Mouse (Mus musculus): ENCODE results near the gene Lzic. TPM values are rescaled to one million over a fixed set of nuclear protein-coding genes. Genes with fewer than 3 reads are reported as not detected.
"Not testable (repeated sequence)": the region's sequence is repeated elsewhere in the genome, so short reads cannot be mapped to it uniquely, and the experiment has no call there.

Gene Lzic
- polyA plus RNA-seq, 1 experiment from 2014 or later = 58.5 TPM

DNA sequence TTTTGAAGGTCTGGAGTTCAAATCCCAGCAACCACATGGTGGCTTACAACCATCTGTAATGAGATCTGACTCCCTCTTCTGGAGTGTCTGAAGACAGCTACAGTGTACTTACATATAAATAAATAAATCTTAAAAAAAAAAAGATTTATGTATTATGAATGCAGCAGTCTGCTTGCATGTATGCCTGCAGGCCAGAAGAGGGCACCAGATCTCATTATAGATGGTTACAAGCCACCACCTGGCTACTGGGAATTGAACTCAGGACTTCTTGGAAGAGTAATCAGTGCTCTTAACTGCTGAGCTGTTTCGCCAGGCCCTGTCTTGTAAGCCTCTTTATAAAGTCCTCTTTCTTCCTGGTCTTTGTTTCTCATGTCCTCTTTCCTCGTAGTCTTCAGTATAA, 24.6 kb upstream of the Lzic start:
- not testable (repeated sequence) for H3K4me1 ChIP-seq (ENCODE audit: control insufficient read depth, insufficient read depth, low read length); ATAC-seq (replicated peaks; ENCODE audit: insufficient number of reproducible peaks, low FRiP score, low TSS enrichment, low read depth); H3K36me3 ChIP-seq (replicated peaks; ENCODE audit: control insufficient read depth, insufficient read depth, low read depth, low read length); H3K9me3 ChIP-seq (replicated peaks; ENCODE audit: control insufficient read depth, low read length); H3K4me2 ChIP-seq (ENCODE audit: low read depth, low read length); DNase-seq (ENCODE audit: low spot score); H3K27ac ChIP-seq (replicated peaks; ENCODE audit: low read depth, low read length); H3K27me3 ChIP-seq (ENCODE audit: control insufficient read depth, insufficient read depth, low read length); H3K4me3 ChIP-seq (ENCODE audit: low read depth, low read length); H3K9ac ChIP-seq (replicated peaks; ENCODE audit: low read length)
- 94% methylated on average over 2 of the region's 2 CpGs for WGBS

DNA sequence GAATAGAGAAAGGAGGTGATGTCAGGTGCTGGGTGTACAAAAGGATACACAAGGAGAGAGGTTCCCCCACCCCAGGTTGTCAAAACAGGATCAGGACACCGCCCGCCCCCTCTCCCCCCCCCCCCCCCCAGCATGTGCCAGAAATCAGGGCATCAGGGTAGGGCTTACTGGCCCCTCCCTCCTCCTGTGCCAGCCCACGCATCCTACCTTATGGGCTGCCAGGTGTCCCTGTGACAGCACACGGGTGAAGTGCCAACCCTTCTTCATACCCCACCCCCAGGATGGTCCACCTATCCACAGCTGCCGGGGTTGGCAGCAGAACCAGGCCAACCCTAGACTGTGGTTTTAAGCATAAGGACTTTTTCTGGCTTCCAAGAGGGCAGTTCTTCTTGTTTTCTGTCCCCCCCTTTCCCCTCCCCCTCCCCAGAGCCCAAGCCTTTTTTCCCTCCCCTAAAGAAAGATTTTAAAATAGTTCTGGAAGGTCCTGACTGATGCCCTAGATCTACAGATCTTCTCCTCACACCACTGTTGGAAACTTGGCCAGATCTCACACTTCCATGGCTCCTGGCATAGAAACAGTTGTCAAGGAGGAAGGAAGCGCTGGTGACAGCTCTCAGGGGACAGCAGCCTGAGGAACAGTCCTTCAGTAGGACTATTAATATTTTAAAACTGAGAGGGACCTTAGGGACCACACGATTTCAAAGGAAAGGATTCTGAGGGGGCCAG, 23.3 kb upstream of the Lzic start:
- no peak overlapping the region; the same call in 1 of the 2 replicates for H3K27ac ChIP-seq (replicated peaks; ENCODE audit: low read depth, low read length)
- H3K4me3 ChIP-seq (ENCODE audit: low read depth, low read length) = no peak overlapping the region
- no peaks in the 10 kb centered on the region for H3K4me1 ChIP-seq (ENCODE audit: control insufficient read depth, insufficient read depth, low read length)
- H3K36me3 ChIP-seq (replicated peaks; ENCODE audit: control insufficient read depth, insufficient read depth, low read depth, low read length) = no peaks in the 10 kb centered on the region
- no peaks in the 10 kb centered on the region for H3K27me3 ChIP-seq (ENCODE audit: control insufficient read depth, insufficient read depth, low read length)
- no peak for ATAC-seq (replicated peaks; ENCODE audit: insufficient number of reproducible peaks, low FRiP score, low TSS enrichment, low read depth)
- no peak overlapping the region for H3K4me2 ChIP-seq (ENCODE audit: low read depth, low read length)
- no peak for DNase-seq (ENCODE audit: low spot score)
- no peak overlapping the region for H3K9ac ChIP-seq (replicated peaks; ENCODE audit: low read length)
- no peaks in the 10 kb centered on the region for H3K9me3 ChIP-seq (replicated peaks; ENCODE audit: control insufficient read depth, low read length)
- 75% methylated on average over 5 of the region's 7 CpGs for WGBS

DNA sequence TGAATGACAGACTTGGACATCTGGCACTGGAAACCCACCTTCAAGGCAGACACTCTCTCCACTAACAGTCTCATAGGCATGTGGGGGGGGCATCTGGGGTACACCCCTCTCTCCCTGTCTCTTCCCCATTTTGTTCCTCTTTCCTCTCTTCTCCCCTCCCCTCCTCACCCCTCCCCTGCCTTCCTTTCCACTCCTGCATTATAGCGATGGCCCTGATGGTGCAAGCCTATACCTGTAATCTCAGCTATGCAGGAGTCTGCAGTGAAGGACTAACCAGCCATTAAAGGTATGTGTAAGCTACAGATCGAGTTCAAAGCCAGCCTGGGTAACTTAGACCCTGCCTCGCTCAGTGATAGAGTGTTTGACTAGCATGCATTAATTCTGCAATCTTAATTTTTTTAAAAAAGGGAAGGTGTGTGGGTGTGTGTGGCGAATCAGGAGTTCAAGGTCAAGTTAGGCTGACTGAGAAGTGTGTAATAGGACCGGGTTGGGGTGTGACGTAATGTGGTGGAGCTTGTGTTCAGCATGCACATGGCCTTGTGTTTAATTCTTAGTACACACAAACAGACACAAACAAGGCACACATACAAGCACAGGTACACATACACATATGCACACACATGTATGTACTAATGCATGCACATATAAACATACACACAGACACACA, 22.6 kb upstream of the Lzic start:
- no peaks in the 10 kb centered on the region for H3K27me3 ChIP-seq (ENCODE audit: control insufficient read depth, insufficient read depth, low read length)
- DNase-seq (ENCODE audit: low spot score) = no peak
- H3K27ac ChIP-seq (replicated peaks; ENCODE audit: low read depth, low read length) = no peak overlapping the region
- no peaks in the 10 kb centered on the region for H3K4me1 ChIP-seq (ENCODE audit: control insufficient read depth, insufficient read depth, low read length)
- no peak overlapping the region for H3K9ac ChIP-seq (replicated peaks; ENCODE audit: low read length)
- ATAC-seq (replicated peaks; ENCODE audit: insufficient number of reproducible peaks, low FRiP score, low TSS enrichment, low read depth) = no peak
- 79% methylated on average over 6 of the region's 6 CpGs for WGBS
- no peak overlapping the region for H3K4me3 ChIP-seq (ENCODE audit: low read depth, low read length)
- H3K9me3 ChIP-seq (replicated peaks; ENCODE audit: control insufficient read depth, low read length) = no peaks in the 10 kb centered on the region
- H3K4me2 ChIP-seq (ENCODE audit: low read depth, low read length) = no peak overlapping the region
- H3K36me3 ChIP-seq (replicated peaks; ENCODE audit: control insufficient read depth, insufficient read depth, low read depth, low read length) = no peaks in the 10 kb centered on the region

DNA sequence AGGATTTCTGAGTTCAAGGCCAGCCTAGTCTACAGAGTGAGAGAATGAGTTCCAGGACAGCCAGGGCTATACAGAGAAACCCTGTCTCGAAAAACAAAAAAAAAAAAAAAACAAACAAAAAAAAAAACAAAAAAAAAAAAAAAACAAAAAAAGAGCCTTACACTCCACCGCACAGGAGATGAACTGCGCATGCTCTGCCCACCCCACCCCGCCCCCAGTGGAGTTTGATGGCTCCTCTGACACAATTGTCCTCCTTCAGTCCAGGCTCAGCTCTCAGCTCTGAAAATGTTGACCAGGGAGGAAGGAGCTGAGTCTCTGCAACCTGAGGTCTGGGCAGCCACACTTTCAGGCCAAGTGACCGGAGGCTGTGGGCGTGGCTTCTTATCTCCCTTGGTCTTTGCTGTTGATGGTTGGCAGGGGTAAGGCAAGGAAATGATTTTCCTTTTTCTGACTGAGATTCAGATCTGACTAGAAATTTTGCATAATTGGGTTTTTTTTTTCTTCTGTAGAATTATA, 21.5 kb upstream of the Lzic start:
- no peak overlapping the region for H3K4me3 ChIP-seq (ENCODE audit: low read depth, low read length)
- no peak overlapping the region for H3K9ac ChIP-seq (replicated peaks; ENCODE audit: low read length)
- H3K9me3 ChIP-seq (replicated peaks; ENCODE audit: control insufficient read depth, low read length) = no peaks in the 10 kb centered on the region
- no peaks in the 10 kb centered on the region for H3K4me1 ChIP-seq (ENCODE audit: control insufficient read depth, insufficient read depth, low read length)
- no peak overlapping the region for H3K4me2 ChIP-seq (ENCODE audit: low read depth, low read length)
- H3K36me3 ChIP-seq (replicated peaks; ENCODE audit: control insufficient read depth, insufficient read depth, low read depth, low read length) = no peaks in the 10 kb centered on the region
- WGBS = 63% methylated on average over 6 of the region's 6 CpGs
- ATAC-seq (replicated peaks; ENCODE audit: insufficient number of reproducible peaks, low FRiP score, low TSS enrichment, low read depth) (no peak), DNase-seq (ENCODE audit: low spot score) (no peak)
- no peak overlapping the region for H3K27ac ChIP-seq (replicated peaks; ENCODE audit: low read depth, low read length)
- no peaks in the 10 kb centered on the region for H3K27me3 ChIP-seq (ENCODE audit: control insufficient read depth, insufficient read depth, low read length)

DNA sequence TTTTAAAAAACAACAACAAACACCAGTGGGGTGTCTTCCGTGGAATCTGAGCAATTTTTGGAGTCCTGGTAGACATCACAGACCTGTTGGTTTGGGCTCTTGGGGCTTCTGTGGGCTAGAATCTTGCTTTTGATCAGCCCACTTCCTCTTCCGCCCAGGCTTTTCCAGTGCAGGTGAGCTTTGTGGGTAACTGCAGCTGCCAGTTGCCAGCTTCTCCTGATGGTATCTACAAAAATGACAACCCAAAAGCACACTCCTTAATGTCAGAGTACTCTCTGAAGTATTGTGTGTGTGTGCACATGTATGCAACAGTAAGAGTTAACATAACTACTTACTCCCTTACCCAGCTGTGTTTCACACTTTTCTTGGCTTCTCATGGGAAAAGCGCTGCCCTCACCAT, 15.5 kb upstream of the Lzic start:
- DNase-seq (ENCODE audit: low spot score) = no peak
- no peak overlapping the region for H3K9ac ChIP-seq (replicated peaks; ENCODE audit: low read length)
- no peaks in the 10 kb centered on the region for H3K4me1 ChIP-seq (ENCODE audit: control insufficient read depth, insufficient read depth, low read length)
- H3K27ac ChIP-seq (replicated peaks; ENCODE audit: low read depth, low read length) = no peak overlapping the region
- H3K36me3 ChIP-seq (replicated peaks; ENCODE audit: control insufficient read depth, insufficient read depth, low read depth, low read length) = no peaks in the 10 kb centered on the region
- H3K27me3 ChIP-seq (ENCODE audit: control insufficient read depth, insufficient read depth, low read length) = no peaks in the 10 kb centered on the region
- 93% methylated on average over 3 of the region's 3 CpGs for WGBS
- H3K4me2 ChIP-seq (ENCODE audit: low read depth, low read length) = no peak overlapping the region
- no peaks in the 10 kb centered on the region for H3K9me3 ChIP-seq (replicated peaks; ENCODE audit: control insufficient read depth, low read length)
- H3K4me3 ChIP-seq (ENCODE audit: low read depth, low read length) = no peak overlapping the region
- no peak for ATAC-seq (replicated peaks; ENCODE audit: insufficient number of reproducible peaks, low FRiP score, low TSS enrichment, low read depth)

DNA sequence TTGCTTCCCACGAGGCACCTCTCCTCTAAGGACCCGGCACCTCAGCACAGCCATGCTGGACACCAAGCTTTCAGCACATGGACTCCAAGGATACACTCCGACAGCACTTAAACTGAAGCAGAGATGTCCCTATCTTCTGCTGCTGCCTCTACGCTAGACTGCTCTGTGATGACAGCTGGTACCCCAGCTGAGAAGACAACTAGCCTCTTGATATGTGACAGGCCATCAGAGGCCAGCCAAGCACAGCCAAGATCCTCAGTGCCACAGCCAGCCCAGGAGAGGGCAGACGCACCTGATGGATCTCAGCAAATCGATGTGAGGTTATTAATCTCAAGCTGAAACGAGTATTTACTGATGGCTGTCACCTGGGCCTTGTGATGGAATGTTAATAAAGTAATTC, 9.9 kb upstream of the Lzic start:
- DNase-seq (ENCODE audit: low spot score) (no peak), ATAC-seq (replicated peaks; ENCODE audit: insufficient number of reproducible peaks, low FRiP score, low TSS enrichment, low read depth) (no peak)
- Histone ChIP-seq H3K27me3 (ENCODE audit: control insufficient read depth, insufficient read depth, low read length) (no peaks in the 10 kb centered on the region), H3K36me3 (replicated peaks; ENCODE audit: control insufficient read depth, insufficient read depth, low read depth, low read length) (no peaks in the 10 kb centered on the region), H3K9ac (replicated peaks; ENCODE audit: low read length) (no peak overlapping the region), H3K4me1 (ENCODE audit: control insufficient read depth, insufficient read depth, low read length) (no peaks in the 10 kb centered on the region), H3K4me3 (ENCODE audit: low read depth, low read length) (no peak overlapping the region), H3K27ac (replicated peaks; ENCODE audit: low read depth, low read length) (no peak overlapping the region), H3K9me3 (replicated peaks; ENCODE audit: control insufficient read depth, low read length) (no peaks in the 10 kb centered on the region), H3K4me2 (ENCODE audit: low read depth, low read length) (no peak overlapping the region)
- 79% methylated on average over 7 of the region's 7 CpGs for WGBS

DNA sequence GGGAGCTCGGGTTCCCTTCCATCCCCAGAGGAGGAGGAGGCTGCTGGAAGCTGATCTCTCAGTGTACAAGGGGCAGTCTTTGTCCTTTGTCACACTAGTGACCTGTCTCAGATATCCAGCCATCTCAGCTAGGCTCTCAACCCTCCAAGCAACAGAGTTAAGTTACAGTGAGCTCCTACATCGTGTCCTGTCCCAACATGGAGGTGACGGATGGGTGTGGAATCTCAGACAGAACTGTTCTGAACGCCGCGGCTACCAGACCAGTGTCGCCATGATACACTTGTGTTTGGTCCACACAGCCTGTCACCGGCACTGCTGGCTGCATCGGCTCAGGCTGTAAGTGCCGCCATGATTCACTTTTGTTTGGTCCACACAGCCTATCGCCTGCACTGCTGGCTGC, 8.0 kb upstream of the Lzic start, which contains the start of gene Tmem274:
TSS of gene Tmem274 (plus strand) at position 301 of the 400 bp plus-strand sequence.
- WGBS = 76% methylated on average over 11 of the region's 11 CpGs
- Histone ChIP-seq H3K4me1 (ENCODE audit: control insufficient read depth, insufficient read depth, low read length) (no peaks in the 10 kb centered on the region), H3K27ac (replicated peaks; ENCODE audit: low read depth, low read length) (no peak within 1 kb of the TSS), H3K9ac (replicated peaks; ENCODE audit: low read length) (no peak within 1 kb of the TSS), H3K27me3 (ENCODE audit: control insufficient read depth, insufficient read depth, low read length) (no peaks in the 10 kb centered on the region), H3K36me3 (replicated peaks; ENCODE audit: control insufficient read depth, insufficient read depth, low read depth, low read length) (no peaks in the 10 kb centered on the region), H3K9me3 (replicated peaks; ENCODE audit: control insufficient read depth, low read length) (no peaks in the 10 kb centered on the region), H3K4me2 (ENCODE audit: low read depth, low read length) (no peak within 1 kb of the TSS), H3K4me3 (ENCODE audit: low read depth, low read length) (no peak within 1 kb of the TSS)
- ATAC-seq (replicated peaks; ENCODE audit: insufficient number of reproducible peaks, low FRiP score, low TSS enrichment, low read depth) (no peak), DNase-seq (ENCODE audit: low spot score) (no peak)

DNA sequence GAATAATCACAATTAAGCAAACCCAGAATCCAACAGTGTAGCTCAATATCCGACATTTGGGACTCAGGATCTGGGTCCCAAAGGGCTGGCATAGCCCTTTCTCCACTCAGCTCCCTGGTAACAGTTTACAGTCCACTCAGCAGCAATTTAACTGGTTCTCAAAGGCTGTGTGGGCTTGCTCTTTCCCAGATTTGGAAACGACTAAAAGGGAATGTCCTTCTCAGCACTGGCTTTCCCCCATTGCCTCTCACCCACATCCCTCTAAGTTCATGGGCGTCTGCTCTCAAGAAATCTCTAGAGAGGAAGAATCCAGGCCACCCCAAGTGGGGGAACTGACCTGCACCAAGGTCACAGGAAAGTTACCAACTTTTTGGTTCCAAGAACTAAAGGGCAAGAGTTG, 463 bp upstream of the Lzic start:
- ATAC-seq (replicated peaks; ENCODE audit: insufficient number of reproducible peaks, low FRiP score, low TSS enrichment, low read depth) = no peak
- H3K9me3 ChIP-seq (replicated peaks; ENCODE audit: control insufficient read depth, low read length) = no peaks in the 10 kb centered on the region

More for the DNA sequence above, 463 bp upstream of the Lzic start:
- no peak for DNase-seq (ENCODE audit: low spot score)
- Histone ChIP-seq H3K4me3 (ENCODE audit: low read depth, low read length) (peak overlapping the region; percentile 82), H3K4me1 (ENCODE audit: control insufficient read depth, insufficient read depth, low read length) (no peaks in the 10 kb centered on the region), H3K4me2 (ENCODE audit: low read depth, low read length) (peak overlapping the region; percentile 80), H3K9ac (replicated peaks; ENCODE audit: low read length) (peak overlapping the region; percentile 76), H3K27ac (replicated peaks; ENCODE audit: low read depth, low read length) (peak overlapping the region; percentile 62), H3K27me3 (ENCODE audit: control insufficient read depth, insufficient read depth, low read length) (no peaks in the 10 kb centered on the region), H3K36me3 (replicated peaks; ENCODE audit: control insufficient read depth, insufficient read depth, low read depth, low read length) (peaks cover 6% of the 10 kb centered on the region; the same call in 1 of the 2 replicates)
- 52% methylated on average over 3 of the region's 3 CpGs for WGBS
